Mouse (Mus musculus) mammary gland, adult 2 months (tissue): Measurements from ENCODE around the gene Gm21870. TPM values are rescaled to one million over a fixed set of nuclear protein-coding genes. Genes with fewer than 3 reads are reported as not detected.

Experiments used
- polyA plus RNA-seq: library from polyadenylated mRNA; depleted of rRNA; stranded (reverse); fragments of >200 nt; gene quantifications from 2 replicates; pipeline ENCODE4 v1.2.3, GENCODE M21; 2012; ENCODE audit warnings: low replicate concordance; rRNA removed

The Gm21870 gene
- polyA plus RNA-seq, result not detected in 2 replicates

GRCm38 (mm10) chrX:33986716-33987115 is at the start of gene Gm21870:
Gm21870 (minus strand) TSS chrX:33986816.

GRCm38 (mm10) chrX:33956440-33956839 is 30.2 kb downstream of the Gm21870 start, which contains the start of gene Btbd35f6:
Btbd35f6 (minus strand) TSS chrX:33956540.

Other genes starting within 250 kb of the Gm21870 start
- gene Btbd35f6, start 30.3 kb downstream of the Gm21870 start, polyA plus RNA-seq, result not detected in 2 replicates
- gene Btbd35f9, start 174.7 kb upstream of the Gm21870 start, polyA plus RNA-seq, result not detected in 2 replicates